Mouse (Mus musculus) neural tube, embryonic 11.5 days (tissue): Measurements from ENCODE around the gene BC017158. TPM values are rescaled to one million over a fixed set of nuclear protein-coding genes. Genes with fewer than 3 reads are reported as not detected.
A peak's percentile ranks its signal among the peaks of the same experiment; 100 is the strongest.

Experiments
- ATAC-seq: fragments of 200-750 bp; cut with Nextera tagmentation; 2 replicates; pipeline ENCODE4 v1.8.0; 2017; ENCODE audit warnings: moderate number of reproducible peaks, mild to moderate bottlenecking, moderate TSS enrichment, moderate library complexity; ENCODE audit not compliant: insufficient read depth, low FRiP score, low TSS enrichment
- DNase-seq: peaks from one replicate; pipeline ENCODE4 v3.0.0-alpha.2; 2015; ENCODE audit warnings: low spot score
- H3K27ac ChIP-seq: fragments of 300-500 bp; sonication (generic); 2 replicates; pipeline ENCODE4 v1.5.1; 2014; ENCODE audit warnings: low read depth, mild to moderate bottlenecking, low read length
- H3K27me3 ChIP-seq: fragments of 300-500 bp; sonication (generic); 2 replicates; pipeline ENCODE4 v1.6.1; 2014; ENCODE audit warnings: mild to moderate bottlenecking, low read length, mixed read lengths; ENCODE audit not compliant: control insufficient read depth, insufficient read depth
- H3K36me3 ChIP-seq: fragments of 300-500 bp; sonication (generic); 2 replicates; pipeline ENCODE4 v1.6.1; 2014; ENCODE audit warnings: mild to moderate bottlenecking, low read length, moderate library complexity, mixed read lengths; ENCODE audit not compliant: control insufficient read depth, insufficient read depth
- H3K4me1 ChIP-seq: fragments of 300-500 bp; sonication (generic); 2 replicates; pipeline ENCODE4 v1.6.1; 2014; ENCODE audit warnings: low read length, mixed read lengths; ENCODE audit not compliant: control insufficient read depth, insufficient read depth
- H3K4me2 ChIP-seq: fragments of 300-500 bp; sonication (generic); 2 replicates; pipeline ENCODE4 v1.6.1; 2014; ENCODE audit warnings: low read depth, mild to moderate bottlenecking, moderate library complexity
- H3K4me3 ChIP-seq: fragments of 300-500 bp; sonication (generic); 2 replicates; pipeline ENCODE4 v1.5.1; 2014; ENCODE audit warnings: low read depth, low read length
- H3K9ac ChIP-seq: fragments of 300-500 bp; sonication (generic); 2 replicates; pipeline ENCODE4 v1.6.1; 2014; ENCODE audit warnings: mild to moderate bottlenecking, low read length
- H3K9me3 ChIP-seq: fragments of 300-500 bp; sonication (generic); 2 replicates; pipeline ENCODE4 v1.6.1; 2016; ENCODE audit warnings: low read length; ENCODE audit not compliant: control insufficient read depth
- WGBS: fragments of 180-500 bp; shearing (Covaris S2); extraction: QIAGEN DNeasy Blood & Tissue Kit; methylation state at CpG from one replicate; pipeline ENCODE4 v1.1.7; 2014; 5-methylcytosine and 5-hydroxymethylcytosine counted together
- polyA plus RNA-seq: library from polyadenylated mRNA; unstranded; fragments of >200 nt; fragmentation: Nextera tagmentation; extraction: Ambion mirVana; gene quantifications from 2 replicates; pipeline ENCODE4 v1.2.1, GENCODE M21; 2014

BC017158 gene
- polyA plus RNA-seq, 1 experiment from 2014 or later: 24.2 TPM

DNA sequence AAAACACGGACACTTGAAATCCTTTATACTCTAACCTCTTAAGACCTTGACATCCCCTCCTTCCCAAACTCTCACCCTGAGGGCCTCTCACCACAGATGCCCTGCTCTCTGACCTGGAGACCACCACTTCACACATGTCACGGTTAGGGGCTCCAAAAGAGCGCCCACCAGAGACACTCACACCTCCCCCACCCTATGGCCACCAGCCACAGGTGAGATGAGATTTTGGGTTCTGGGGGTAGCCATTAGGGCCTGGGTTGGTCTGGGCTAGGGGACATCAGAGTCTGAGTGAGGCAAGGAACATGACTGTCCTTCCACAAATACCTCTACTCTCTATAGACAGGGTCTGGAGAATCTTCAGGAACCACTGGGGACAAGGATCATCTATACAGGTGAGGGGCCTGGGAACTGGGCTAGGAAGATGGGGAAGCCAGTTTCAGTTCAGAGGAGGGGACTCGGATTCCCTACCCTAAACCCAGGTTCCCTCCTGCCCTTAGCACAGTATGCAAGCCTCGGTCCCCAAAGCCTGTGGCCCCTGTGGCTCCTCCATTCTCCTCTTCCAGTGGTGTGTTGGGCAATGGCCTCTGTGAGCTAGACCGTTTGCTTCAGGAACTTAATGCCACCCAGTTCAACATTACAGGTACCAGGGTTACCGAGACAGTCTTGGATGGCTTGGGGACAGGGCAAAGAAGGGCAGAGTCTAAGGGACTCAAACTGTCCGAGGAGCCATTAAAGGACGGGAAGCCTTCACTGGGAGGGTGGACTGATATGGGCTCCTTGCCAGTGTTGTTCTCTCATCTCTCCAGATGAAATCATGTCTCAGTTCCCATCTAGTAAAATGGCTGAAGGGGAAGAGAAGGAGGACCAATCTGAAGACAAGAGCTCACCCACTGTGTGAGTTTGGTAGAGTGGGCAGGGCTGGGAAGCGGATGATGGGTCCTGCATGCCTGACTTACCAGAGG is 49.6 kb downstream of the BC017158 start:
- DNase-seq (no peak), ATAC-seq (no peak)
- Histone ChIP-seq H3K4me3 (0 out of 2 replicates have a peak overlapping the region, but pooled peaks have one; percentile 44), H3K4me1 (peaks cover 13% of the 10 kb centered on the region), H3K36me3 (peaks cover 2% of the 10 kb centered on the region; the same call in 1 of the 2 replicates), H3K9ac (no peak overlapping the region), H3K4me2 (peak overlapping the region; percentile 83; the same call in 1 of the 2 replicates), H3K27ac (no peak overlapping the region), H3K9me3 (no peaks in the 10 kb centered on the region), H3K27me3 (no peaks in the 10 kb centered on the region)
- WGBS: 88% methylated on average over 10 of the region's 10 CpGs

DNA sequence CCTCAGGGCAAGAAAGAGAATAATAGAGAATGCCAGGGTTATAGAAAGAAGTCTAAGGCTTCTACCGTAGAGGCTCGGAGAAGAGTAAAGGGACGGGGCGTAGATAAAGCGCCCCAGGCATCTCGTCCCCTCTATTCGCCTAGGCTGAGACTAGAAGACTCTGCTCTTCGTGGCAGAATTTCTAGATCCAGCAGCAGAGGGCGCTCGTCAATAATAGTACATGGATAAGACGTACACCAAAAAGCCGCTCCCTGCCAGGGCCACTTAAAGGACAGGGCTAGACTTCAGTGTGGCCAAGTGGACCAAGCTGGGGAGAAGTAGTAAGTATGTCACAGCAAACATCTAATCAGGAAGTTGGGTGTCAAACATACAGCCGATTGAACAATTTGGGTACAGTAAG is 50.5 kb downstream of the BC017158 start:
- Histone ChIP-seq H3K27ac (0 out of 2 replicates have a peak overlapping the region, but pooled peaks have one; percentile 34), H3K4me2 (peak overlapping the region; percentile 83), H3K27me3 (no peaks in the 10 kb centered on the region), H3K4me3 (peak overlapping the region; percentile 44), H3K9me3 (no peaks in the 10 kb centered on the region), H3K9ac (peak overlapping the region; percentile 77), H3K36me3 (peaks cover 2% of the 10 kb centered on the region; the same call in 1 of the 2 replicates), H3K4me1 (peaks cover 10% of the 10 kb centered on the region)
- peak; percentile 63 for ATAC-seq
- peak; percentile 90 for DNase-seq
- WGBS: 1% methylated on average over 13 of the region's 13 CpGs

DNA sequence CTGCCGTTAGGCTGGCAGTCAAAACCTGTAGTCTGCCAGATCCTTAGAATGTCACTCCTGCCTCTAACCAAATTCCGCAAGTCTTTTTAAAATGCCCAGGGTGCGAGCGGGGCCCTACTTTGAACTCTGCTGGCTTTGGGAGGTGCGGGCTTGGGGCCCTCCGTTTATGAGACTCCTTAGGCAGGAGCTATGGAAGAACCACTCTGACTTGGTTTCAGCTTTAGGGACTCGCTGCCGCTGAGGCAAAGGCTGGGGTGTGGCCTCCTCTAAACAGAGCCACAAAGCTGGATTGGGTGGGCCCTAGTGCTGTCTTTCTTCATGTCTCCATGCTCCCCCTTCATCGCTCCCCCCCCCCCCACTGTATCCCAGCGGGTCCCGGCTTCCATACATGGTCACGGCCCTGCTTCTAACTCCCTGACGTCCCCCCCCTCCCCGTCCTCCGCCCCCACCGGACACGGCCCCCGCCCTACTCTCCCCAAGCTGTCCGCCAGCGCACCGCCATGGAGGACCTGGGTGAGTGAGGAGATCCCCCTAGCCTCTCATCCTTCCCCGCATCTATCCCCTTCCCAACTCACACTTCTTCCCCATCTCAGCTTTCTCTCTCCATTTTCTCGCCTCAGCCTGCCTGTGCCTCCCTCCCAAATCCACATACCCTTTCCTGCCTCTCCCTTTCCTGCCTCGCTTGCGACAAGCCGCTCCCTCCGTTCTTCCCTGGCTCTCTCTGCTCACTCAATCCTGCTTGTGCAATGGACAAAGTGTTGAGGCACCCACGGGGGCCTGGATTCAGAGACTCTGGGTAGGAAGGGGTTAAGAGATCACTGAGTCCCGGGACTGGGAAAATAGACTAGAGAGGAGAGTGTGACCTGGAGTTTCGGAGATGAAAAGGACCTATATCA is 51.2 kb downstream of the BC017158 start, which contains the start of gene Tgfb1i1:
Gene Tgfb1i1, plus strand, starts transcription at position 317 of the 896 bp plus-strand sequence.
- Histone ChIP-seq H3K4me3 (peak within 1 kb of the TSS; percentile 44), H3K4me1 (peaks cover 7% of the 10 kb centered on the region; the same call in 1 of the 2 replicates), H3K4me2 (peak within 1 kb of the TSS; percentile 83), H3K36me3 (peaks cover 2% of the 10 kb centered on the region; the same call in 1 of the 2 replicates), H3K9ac (peak within 1 kb of the TSS; percentile 77), H3K27me3 (no peaks in the 10 kb centered on the region), H3K27ac (peak within 1 kb of the TSS; percentile 34; the same call in 1 of the 2 replicates), H3K9me3 (no peaks in the 10 kb centered on the region)
- WGBS: 2% methylated on average over 24 of the region's 30 CpGs
- ATAC-seq (peak; percentile 48; the same call in 1 of the 2 replicates), DNase-seq (peak; percentile 58)

DNA sequence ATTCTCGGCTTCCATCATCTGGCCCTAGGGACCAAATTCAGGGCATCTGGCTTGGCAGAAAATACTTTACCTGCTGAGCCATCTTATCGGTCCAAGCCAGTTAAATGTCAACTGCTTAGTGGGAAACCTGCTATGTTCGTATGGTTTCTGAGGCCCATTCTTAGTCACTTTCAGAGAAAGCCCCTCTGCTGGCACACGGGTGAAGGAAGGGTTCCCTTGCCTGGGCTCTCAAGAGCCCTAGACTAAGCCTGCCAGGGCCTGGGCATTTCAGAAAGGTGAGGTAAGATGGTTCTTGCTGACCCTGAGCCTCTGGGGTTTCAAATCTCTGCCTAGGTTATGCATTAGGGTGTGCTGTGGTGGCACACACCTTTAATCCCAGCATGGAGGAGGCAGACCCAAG is 52.4 kb downstream of the BC017158 start:
- DNase-seq: no peak
- no peak overlapping the region for H3K27ac ChIP-seq
- peaks cover 7% of the 10 kb centered on the region; the same call in 1 of the 2 replicates for H3K4me1 ChIP-seq
- ATAC-seq: no peak
- H3K4me3 ChIP-seq: no peak overlapping the region
- H3K4me2 ChIP-seq: no peak overlapping the region
- H3K36me3 ChIP-seq: peaks cover 5% of the 10 kb centered on the region
- H3K9ac ChIP-seq: no peak overlapping the region
- 92% methylated on average over 4 of the region's 4 CpGs for WGBS
- no peaks in the 10 kb centered on the region for H3K9me3 ChIP-seq
- H3K27me3 ChIP-seq: no peaks in the 10 kb centered on the region

DNA sequence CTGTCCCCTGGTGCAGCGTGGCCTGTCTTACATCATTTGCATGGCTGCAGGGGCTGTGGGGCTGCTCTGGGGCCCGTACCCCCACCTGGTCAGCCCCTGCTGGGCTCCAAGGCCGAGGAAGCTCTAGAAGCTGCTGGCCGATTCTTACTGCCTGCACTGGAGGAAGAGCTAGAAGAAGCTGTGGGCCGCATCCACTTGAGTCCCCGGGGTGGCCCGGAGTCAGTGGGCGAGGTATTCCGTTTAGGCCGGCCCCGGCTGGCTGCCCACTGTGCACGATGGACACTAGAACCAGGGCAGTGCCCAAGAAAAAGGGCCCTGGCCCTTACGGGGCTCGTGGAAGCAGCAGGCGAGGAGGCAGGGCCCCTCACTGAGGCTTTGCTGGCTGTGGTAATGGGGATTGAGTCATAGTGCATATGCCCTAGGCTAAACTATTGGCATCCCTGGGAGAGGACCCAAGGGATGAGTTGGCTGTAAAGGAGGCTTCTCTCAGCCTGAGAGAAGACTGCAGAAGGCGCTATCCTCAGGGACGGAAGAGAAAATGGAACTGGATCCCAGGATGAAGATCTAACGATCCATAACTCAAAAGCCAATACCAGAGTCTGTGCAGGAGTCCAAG is 53.5 kb downstream of the BC017158 start:
- ATAC-seq: no peak
- peaks cover 8% of the 10 kb centered on the region for H3K36me3 ChIP-seq
- H3K4me1 ChIP-seq: peaks cover 7% of the 10 kb centered on the region; the same call in 1 of the 2 replicates
- no peaks in the 10 kb centered on the region for H3K9me3 ChIP-seq
- H3K27ac ChIP-seq: no peak overlapping the region
- no peaks in the 10 kb centered on the region for H3K27me3 ChIP-seq
- 88% methylated on average over 18 of the region's 18 CpGs for WGBS
- no peak overlapping the region for H3K4me3 ChIP-seq
- 0 out of 2 replicates have a peak overlapping the region, but pooled peaks have one; percentile 15 for H3K9ac ChIP-seq
- DNase-seq: no peak
- H3K4me2 ChIP-seq: no peak overlapping the region

DNA sequence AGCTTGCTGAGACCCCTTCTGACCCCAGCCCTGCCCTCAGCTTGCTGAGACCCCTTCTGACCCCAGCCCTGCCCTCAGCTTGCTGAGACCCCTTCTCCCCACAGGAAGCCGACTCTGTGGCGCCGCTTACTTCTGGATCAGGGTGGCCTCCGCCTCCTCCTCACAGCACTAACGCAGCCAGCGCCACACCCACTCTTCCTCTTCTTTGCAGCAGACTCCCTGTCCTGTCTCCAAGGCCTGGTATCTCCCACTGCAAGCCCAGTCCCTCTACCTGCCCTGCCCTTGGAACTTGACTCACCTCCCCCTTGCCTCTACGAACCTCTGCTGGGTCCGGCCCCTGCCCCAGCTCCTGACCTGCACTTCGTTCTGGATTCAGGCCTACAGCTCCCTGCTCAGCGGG is 54.0 kb downstream of the BC017158 start:
- H3K36me3 ChIP-seq: peaks cover 8% of the 10 kb centered on the region
- ATAC-seq (no peak), DNase-seq (no peak)
- no peak overlapping the region for H3K27ac ChIP-seq
- H3K4me2 ChIP-seq: no peak overlapping the region
- no peaks in the 10 kb centered on the region for H3K9me3 ChIP-seq
- WGBS: 52% methylated on average over 10 of the region's 10 CpGs
- 0 out of 2 replicates have a peak overlapping the region, but pooled peaks have one; percentile 15 for H3K9ac ChIP-seq
- H3K27me3 ChIP-seq: no peaks in the 10 kb centered on the region
- H3K4me1 ChIP-seq: peaks cover 7% of the 10 kb centered on the region; the same call in 1 of the 2 replicates
- no peak overlapping the region for H3K4me3 ChIP-seq

DNA sequence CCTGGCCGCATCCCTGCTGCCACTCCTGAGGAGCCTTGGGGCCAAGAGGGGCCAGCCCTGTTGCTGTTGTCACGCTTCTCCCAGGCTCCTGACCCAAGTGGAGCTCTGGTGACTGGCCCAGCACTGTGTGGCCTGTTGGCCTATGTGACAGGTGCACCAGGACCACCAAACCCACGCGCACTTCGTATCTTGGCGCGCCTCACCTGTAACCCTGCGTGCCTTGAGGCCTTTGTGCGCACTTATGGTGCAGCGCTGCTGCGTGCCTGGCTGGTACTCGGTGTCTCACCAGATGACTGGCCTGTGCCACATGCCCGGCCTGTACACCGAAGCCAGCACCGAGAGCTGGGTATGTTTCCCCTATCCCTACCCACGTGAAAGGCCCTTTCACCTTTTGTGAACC is 55.6 kb downstream of the BC017158 start:
- 0 out of 2 replicates have a peak, but pooled peaks cover 3% of the 10 kb centered on the region for H3K4me1 ChIP-seq
- no peak overlapping the region for H3K4me2 ChIP-seq
- no peak overlapping the region for H3K27ac ChIP-seq
- no peak overlapping the region for H3K4me3 ChIP-seq
- no peaks in the 10 kb centered on the region for H3K27me3 ChIP-seq
- WGBS: 96% methylated on average over 16 of the region's 16 CpGs
- no peak for DNase-seq
- no peak for ATAC-seq
- H3K9ac ChIP-seq: no peak overlapping the region
- H3K9me3 ChIP-seq: no peaks in the 10 kb centered on the region
- peaks cover 8% of the 10 kb centered on the region for H3K36me3 ChIP-seq
